32 mouse cellular contexts compared by ENCODE assay signal in the genomic region with DNA sequence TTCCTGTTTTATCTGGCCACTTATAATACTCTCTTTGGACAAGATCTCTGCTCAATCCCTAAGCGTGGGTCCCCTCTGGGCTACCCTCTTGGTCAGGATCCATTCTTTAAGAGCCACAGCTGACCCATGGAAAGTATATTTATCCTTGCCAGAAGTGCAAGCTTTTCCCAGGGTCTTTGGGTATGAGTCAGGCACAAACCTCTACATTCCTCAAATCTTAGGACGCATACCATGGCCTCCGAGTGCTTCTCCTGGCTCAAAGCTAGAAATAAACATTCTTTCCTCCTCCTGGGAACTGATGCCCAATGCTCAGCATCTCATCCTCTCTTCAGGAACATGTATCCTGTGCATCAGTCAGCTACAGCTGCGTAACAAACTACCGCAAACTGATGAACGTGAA. TPM values are rescaled to one million over a fixed set of nuclear protein-coding genes. Genes with fewer than 3 reads are reported as not detected.
"Had no signal": no experiment of that assay in that cellular context is flagged by ENCODE, and none has a peak within 500 bp of the region (broad histone marks: within the 10 kb centered on the region; RNA-seq: fewer than 3 reads in every experiment).

No protein-coding gene starts in this region.

- H3K4me1 ChIP-seq: liver, embryonic 12.5 days had no signal

- H3K27ac ChIP-seq: heart, adult 2 months; hindbrain, embryonic 10.5 days; hindbrain, embryonic 12.5 days; hindbrain, embryonic 14.5 days; intestine, embryonic 15.5 days; layer of hippocampus, adult 2 months; limb, embryonic 13.5 days; liver, embryonic 12.5 days; liver, embryonic 14.5 days had no signal

- ATAC-seq: hindbrain, embryonic 16.5 days; inflammation-experienced regulatory T-cells, adult 6 months; intestine, embryonic 15.5 days; intestine, postnatal 0 days; liver, embryonic 12.5 days had no signal

- H3K4me3 ChIP-seq: heart, adult 2 months; hindbrain, embryonic 10.5 days; hindbrain, embryonic 12.5 days; intestine, embryonic 15.5 days; layer of hippocampus, adult 2 months; limb, embryonic 13.5 days; limb, embryonic 15.5 days; liver, embryonic 12.5 days had no signal

- DNase-seq: gastrocnemius, postnatal 14 days; gastrocnemius, postnatal 36 days; heart, adult 11 months; heart, adult 2 months; heart, postnatal 10 days; heart, postnatal 4 days; kidney, adult 18-20 months; kidney, adult 8-10 months; kidney, postnatal 10 days; kidney, postnatal 25 days; kidney, postnatal 4 days; left cerebral cortex, postnatal 4 days had no signal

RNA-seq across cellular contexts. Expression of a gene that starts 26.9 kb away (rescaled TPM):
- total RNA-seq: heart, postnatal 4 days; layer of hippocampus, adult 2 months; layer of hippocampus, postnatal 25 days; left cerebral cortex, postnatal 10 days; left cerebral cortex, postnatal 4 days had no signal
- polyA plus RNA-seq: heart, embryonic 11.5 days; heart, embryonic 14.5 days; heart, embryonic 16.5 days; hindbrain, embryonic 10.5 days; hindbrain, embryonic 12.5 days; inflammation-experienced regulatory T-cells, adult 6 months; kidney, embryonic 14.5 days; kidney, embryonic 16.5 days; limb, embryonic 11.5 days; limb, embryonic 13.5 days; liver, embryonic 12.5 days had no signal
